Mouse (Mus musculus) bone marrow, adult 2 months (tissue): ENCODE results near the gene Cfb. TPM values are rescaled to one million over a fixed set of nuclear protein-coding genes. Genes with fewer than 3 reads are reported as not detected.
"Not testable (repeated sequence)": the region's sequence is repeated elsewhere in the genome, so short reads cannot be mapped to it uniquely, and the experiment has no call there.

Source experiments
- H3K27ac ChIP-seq: fragments of 200-500 bp; 2 replicates; pipeline ENCODE4 v1.5.1; 2012; ENCODE audit warnings: low read depth, mild to moderate bottlenecking, control low read depth, inconsistent platforms, low read length; ENCODE audit not compliant: control insufficient read depth, poor library complexity, insufficient read depth
- H3K4me1 ChIP-seq: fragments of 200-500 bp; 2 replicates; pipeline ENCODE4 v1.6.1; 2011; ENCODE audit warnings: low read length; ENCODE audit not compliant: control insufficient read depth, insufficient read depth
- H3K4me3 ChIP-seq: fragments of 200-500 bp; replicated peaks from 2 replicates; pipeline ENCODE3; 2011; ENCODE audit warnings: mild to moderate bottlenecking, low read depth, low read length, control low read depth; ENCODE audit not compliant: control insufficient read depth
- CTCF ChIP-seq: fragments of 200-500 bp; IDR thresholded peaks from 2 replicates; pipeline ENCODE4 v1.5.1; 2011; ENCODE audit warnings: low read length, control low read depth; ENCODE audit not compliant: control insufficient read depth, insufficient read depth
- POLR2A ChIP-seq: fragments of 200-500 bp; IDR thresholded peaks from 2 replicates; pipeline ENCODE4 v1.6.1; 2011; ENCODE audit warnings: low read depth, mild to moderate bottlenecking, control low read depth, low read length, borderline replicate concordance; ENCODE audit not compliant: control insufficient read depth
- WGBS: fragments of 180-500 bp; shearing (Covaris S2); methylation state at CpG from one replicate; pipeline ENCODE4 v1.1.7; 2018; 5-methylcytosine and 5-hydroxymethylcytosine counted together
- polyA plus RNA-seq: library from polyadenylated mRNA; stranded (reverse); fragments of >200 nt; gene quantifications from 2 replicates; pipeline ENCODE4 v1.2.4, GENCODE M21; 2011; ENCODE audit warnings: low replicate concordance; ENCODE audit not compliant: missing spikeins, insufficient read depth, insufficient read length

Cfb gene
- polyA plus RNA-seq, 1 experiment = 14.5 TPM

GRCm38 (mm10) chr17:34836856-34837221, 25.5 kb downstream of the Cfb start, which contains the start of the genes Stk19 and Dxo:
Gene Stk19 (minus strand): TSS chr17:34836945.
Gene Dxo (plus strand): TSS chr17:34837019.
- TF ChIP-seq POLR2A (peak; percentile 79), CTCF (no peak)
- H3K27ac ChIP-seq = peak within 1 kb of the TSS; percentile 82
- whole genome bisulfite sequencing = under 1% methylated on average over 40 of the region's 40 CpGs
- peaks cover 4% of the 10 kb centered on the region; the same call in 1 of the 2 replicates for H3K4me1 ChIP-seq
- peak within 1 kb of the TSS; percentile 88 for H3K4me3 ChIP-seq

GRCm38 (mm10) chr17:34836155-34836855, 26.0 kb downstream of the Cfb start:
- H3K27ac ChIP-seq = peak overlapping the region; percentile 82
- peaks cover 4% of the 10 kb centered on the region; the same call in 1 of the 2 replicates for H3K4me1 ChIP-seq
- WGBS = 6% methylated on average over 48 of the region's 48 CpGs
- no peak for TF ChIP-seq POLR2A
- no peak for TF ChIP-seq CTCF
- peak overlapping the region; percentile 88 for H3K4me3 ChIP-seq

GRCm38 (mm10) chr17:34830776-34831175, 31.5 kb downstream of the Cfb start:
- 88% methylated on average over 1 of the region's 1 CpGs for WGBS
- H3K4me3 ChIP-seq, H3K27ac ChIP-seq, H3K4me1 ChIP-seq: not testable (repeated sequence)

- H3K4me3 ChIP-seq = no peak overlapping the region
- no peaks in the 10 kb centered on the region; the same call in 1 of the 2 replicates for H3K4me1 ChIP-seq
- no peak overlapping the region for H3K27ac ChIP-seq
- 70% methylated on average over 7 of the region's 7 CpGs for WGBS
- TF ChIP-seq CTCF = no peak
- TF ChIP-seq POLR2A = no peak
These were observed 47.4 kb downstream of the Cfb start for GRCm38 (mm10) chr17:34814818-34815370.

GRCm38 (mm10) chr17:34813747-34814146, 48.6 kb downstream of the Cfb start:
- TF ChIP-seq CTCF = peak; percentile 62
- not testable (repeated sequence) for H3K4me1 ChIP-seq, H3K27ac ChIP-seq, H3K4me3 ChIP-seq
- 55% methylated on average over 12 of the region's 12 CpGs for WGBS

- TF ChIP-seq CTCF (no peak), POLR2A (no peak)
- WGBS = 76% methylated on average over 15 of the region's 15 CpGs
- no peak overlapping the region for H3K27ac ChIP-seq
These were observed 51.0 kb downstream of the Cfb start for GRCm38 (mm10) chr17:34811275-34811674.

GRCm38 (mm10) chr17:34810811-34811210, 51.5 kb downstream of the Cfb start:
- H3K4me3 ChIP-seq, H3K27ac ChIP-seq, H3K4me1 ChIP-seq: not testable (repeated sequence)
- 84% methylated on average over 8 of the region's 8 CpGs for WGBS

More at GRCm38 (mm10) chr17:34811275-34811674, 51.0 kb downstream of the Cfb start:
- no peaks in the 10 kb centered on the region; the same call in 1 of the 2 replicates for H3K4me1 ChIP-seq
- H3K4me3 ChIP-seq = no peak overlapping the region

GRCm38 (mm10) chr17:34810411-34810810, 51.9 kb downstream of the Cfb start:
- H3K27ac ChIP-seq, H3K4me3 ChIP-seq, H3K4me1 ChIP-seq: not testable (repeated sequence)
- WGBS = 89% methylated on average over 5 of the region's 5 CpGs

GRCm38 (mm10) chr17:34808599-34809205, 53.6 kb downstream of the Cfb start:
- H3K4me1 ChIP-seq = no peaks in the 10 kb centered on the region
- TF ChIP-seq POLR2A (no peak), CTCF (no peak)
- no peak overlapping the region for H3K4me3 ChIP-seq
- H3K27ac ChIP-seq = no peak overlapping the region
- WGBS = 74% methylated on average over 6 of the region's 6 CpGs
